Mouse (Mus musculus) heart, adult 11 months (tissue): ENCODE measurements around the gene Sept12.
A peak's percentile ranks its signal among the peaks of the same experiment; 100 is the strongest.

Experiments used
- DNase-seq: peaks from one replicate; pipeline ENCODE4 v3.0.0; 2022

Gene Sept12

GRCm38 (mm10) chr16:4997553-4997952, at the start of gene Sept12:
Gene Sept12 (minus strand): TSS chr16:4997852.
- peak; percentile 94 for DNase-seq

DNA sequence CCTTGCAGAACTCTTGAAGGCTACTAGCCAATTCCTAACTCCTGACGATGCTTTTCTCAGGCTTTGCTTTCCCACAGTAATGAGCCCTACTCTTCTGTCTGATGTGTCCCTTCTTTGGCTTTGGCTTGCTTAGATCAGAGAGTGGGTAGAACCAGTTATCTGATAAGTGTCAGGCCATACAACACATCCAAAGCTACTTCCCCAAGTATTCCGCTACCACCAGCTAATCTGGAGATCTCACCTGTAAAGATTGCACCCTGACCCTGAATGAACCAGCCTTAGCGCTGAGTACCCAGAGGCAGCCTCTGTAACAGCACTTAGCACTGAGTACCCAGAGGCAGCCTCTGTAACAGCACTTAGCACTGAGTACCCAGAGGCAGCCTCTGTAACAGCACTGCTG, 47.7 kb upstream of the Sept12 start:
- no peak for DNase-seq

DNA sequence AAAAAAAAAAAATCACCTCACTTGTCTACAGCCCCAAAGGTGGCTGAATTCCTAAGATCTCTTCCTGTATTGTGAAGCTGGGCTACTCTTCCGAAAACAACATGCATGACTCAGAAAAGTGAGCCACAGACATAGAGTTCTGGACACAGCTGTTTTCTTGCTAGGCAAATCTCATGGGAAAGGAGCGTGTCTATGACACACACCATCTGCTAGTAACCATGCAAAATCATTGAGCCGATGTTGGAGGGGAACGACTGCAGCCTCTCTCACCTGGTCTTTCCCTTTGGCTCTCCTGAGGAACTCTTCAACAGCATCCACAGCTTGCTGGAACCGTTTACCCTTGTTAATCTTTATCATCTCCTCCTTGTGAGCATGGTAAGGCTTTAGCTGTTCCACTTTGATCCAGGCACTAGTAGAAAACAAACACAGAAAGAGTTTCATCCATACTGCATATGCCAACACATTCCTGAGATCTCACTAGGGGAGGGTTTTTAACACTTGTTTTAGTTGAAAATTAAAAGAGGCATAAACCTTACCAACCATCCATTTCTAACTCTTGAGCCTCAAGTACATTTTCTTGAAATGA, 39.1 kb upstream of the Sept12 start:
- DNase-seq, result peak; percentile 96

DNA sequence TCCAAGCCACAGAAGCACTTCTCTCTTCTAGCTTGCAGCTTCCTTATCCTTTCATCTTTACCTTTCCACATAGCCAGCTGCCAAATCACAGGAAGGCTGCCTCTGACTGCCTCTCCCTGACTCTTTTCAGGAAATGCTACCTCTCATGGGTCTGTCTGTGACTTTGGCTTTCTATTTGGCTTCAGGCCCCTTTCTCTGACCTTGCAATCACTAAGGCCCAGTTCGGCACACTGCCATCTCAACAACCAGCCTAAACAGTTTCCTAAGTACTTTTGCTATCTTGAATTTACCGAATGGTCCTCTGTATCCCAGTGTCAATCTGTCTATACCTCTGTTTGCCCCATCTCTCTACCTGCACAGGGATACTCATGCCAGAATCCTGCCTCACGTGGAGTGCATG, 37.9 kb upstream of the Sept12 start:
- no peak for DNase-seq

GRCm38 (mm10) chr16:5029847-5030246, 32.2 kb upstream of the Sept12 start:
- DNase-seq, result no peak

- DNase-seq, result no peak
Observed at GRCm38 (mm10) chr16:5024021-5024420, 26.4 kb upstream of the Sept12 start.

DNA sequence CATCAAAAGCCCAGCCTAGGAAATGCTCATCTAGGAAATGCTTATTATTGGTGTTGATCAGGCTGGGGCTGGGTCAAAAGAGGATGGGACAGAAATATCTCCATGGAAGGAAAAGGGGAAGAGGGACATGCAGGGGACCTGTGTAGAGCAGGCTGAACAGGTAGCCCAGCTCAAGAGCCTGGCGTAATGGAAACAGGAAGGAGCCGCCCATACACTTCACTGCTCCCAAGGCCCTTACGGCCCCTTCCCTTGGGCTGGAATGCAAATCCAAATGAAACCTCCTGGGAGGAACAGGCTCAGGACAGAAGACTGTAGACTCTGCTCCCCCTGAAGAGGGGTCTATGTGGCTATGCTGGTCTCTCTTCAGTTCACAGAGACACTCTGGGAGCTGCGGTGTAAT, 16.9 kb upstream of the Sept12 start:
- no peak for DNase-seq

DNA sequence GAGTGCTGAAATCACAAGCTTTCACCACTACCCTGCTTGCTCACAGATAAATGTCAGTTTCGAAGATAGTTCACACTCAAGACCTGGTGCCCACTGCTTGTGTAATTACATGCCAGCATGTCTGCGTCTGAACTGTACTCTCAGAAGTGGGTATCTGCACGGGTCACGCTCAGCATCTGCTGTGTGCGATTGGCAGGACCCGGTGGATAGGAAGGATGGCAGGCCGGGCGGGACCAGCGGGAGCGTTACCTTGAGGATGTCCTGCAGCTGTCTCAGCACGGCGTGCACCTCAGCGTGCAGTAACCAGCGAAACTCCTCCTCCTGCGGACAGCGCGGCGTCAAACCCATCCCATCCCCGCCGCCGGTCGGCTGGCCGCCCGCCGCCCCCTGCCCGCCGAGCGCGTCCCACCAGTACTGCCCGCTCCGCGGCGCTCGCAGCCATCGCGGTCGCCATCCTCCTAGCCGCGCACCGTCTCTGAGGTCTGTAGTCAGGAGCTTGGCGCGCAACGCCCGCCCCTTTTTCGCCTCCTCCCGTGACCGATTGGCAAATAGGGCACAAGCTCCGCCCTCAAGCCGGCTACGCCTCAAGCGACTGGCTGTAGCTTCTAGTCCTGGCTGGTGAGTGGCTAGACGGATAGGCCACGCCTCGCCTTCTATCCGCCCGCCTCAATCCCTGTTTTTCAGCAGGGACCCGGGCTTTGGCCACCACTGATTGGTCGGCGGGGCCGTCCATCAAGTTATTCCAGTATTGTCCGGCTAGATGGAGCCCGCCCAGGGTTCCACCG, 15.6 kb upstream of the Sept12 start, which contains the start of gene Rogdi:
Rogdi (minus strand) TSS at position 500 of the 785 bp plus-strand sequence.
- DNase-seq, result peak; percentile 100

- peak; percentile 92 for DNase-seq
Observed at GRCm38 (mm10) chr16:5012036-5013005, 14.7 kb upstream of the Sept12 start.

GRCm38 (mm10) chr16:5011285-5011684, 13.6 kb upstream of the Sept12 start:
- DNase-seq, result peak; percentile 92

- peak; percentile 93 for DNase-seq
Observed at GRCm38 (mm10) chr16:5010371-5010935, 12.8 kb upstream of the Sept12 start.

- peak; percentile 89 for DNase-seq
Observed at GRCm38 (mm10) chr16:5008076-5008475, 10.4 kb upstream of the Sept12 start.

DNA sequence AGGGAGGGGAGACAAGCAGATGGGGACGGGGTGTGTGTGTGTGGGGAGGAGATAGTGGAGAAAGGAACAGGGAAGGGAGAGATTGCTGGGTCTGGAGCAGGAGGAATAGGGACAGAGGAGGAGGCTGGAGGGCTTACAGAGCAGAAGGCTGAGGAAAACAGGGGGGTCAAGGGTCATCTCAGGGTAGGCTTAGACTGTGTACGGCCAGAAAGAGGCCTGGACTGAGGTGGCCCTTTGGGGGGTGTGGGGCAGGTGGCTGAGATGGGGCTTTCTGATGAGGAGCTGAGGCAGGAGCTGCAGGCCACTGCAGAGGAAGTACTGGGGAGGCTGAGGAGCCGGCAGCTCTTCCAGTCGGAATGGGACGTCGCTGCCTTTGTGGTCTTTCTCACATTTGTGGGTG, 9.8 kb upstream of the Sept12 start:
- no peak for DNase-seq

DNA sequence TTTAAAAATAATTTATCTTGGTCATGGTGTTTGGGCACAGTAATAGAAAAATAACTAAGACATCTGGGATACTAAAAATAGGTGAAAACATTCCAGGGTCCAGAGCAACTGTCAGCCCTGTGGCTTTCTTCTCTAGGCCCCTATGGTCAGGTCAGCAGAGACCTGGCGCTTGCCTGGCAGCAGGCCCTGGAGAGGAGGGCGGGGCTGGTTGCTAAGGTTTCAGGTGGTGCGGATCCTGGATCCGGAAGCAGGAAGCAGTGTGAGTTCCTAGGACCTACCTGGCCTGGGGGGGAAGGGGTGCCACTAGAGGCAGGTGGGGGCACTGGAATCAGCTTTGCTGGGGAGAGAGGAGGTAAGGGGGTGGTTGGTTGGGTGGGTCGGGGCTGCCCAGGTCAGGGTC, 9.4 kb upstream of the Sept12 start, which contains the start of gene Smim22:
Smim22 (plus strand) TSS at position 222 of the 400 bp plus-strand sequence.
- DNase-seq, result peak; percentile 91

GRCm38 (mm10) chr16:5000611-5001010, 3.0 kb upstream of the Sept12 start:
- no peak for DNase-seq

DNA sequence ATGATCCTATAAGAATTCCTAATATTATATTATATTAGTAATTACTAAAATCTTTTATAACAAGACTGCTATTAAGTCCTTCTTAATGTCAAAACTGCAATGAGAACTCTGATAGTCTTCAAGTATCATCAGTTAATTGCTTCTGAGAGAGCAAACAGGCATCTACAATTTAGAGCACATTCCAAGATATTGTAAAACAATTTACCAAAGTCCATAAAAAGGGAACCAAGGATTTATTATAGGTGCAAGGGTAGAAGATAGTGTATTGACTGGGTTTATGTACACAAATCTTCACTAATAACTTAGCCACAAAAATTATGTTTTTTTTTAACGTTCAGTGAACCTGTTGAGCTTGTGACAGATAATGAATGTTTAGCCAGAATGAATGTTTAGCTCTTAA, 1.3 kb upstream of the Sept12 start:
- DNase-seq, result no peak

DNA sequence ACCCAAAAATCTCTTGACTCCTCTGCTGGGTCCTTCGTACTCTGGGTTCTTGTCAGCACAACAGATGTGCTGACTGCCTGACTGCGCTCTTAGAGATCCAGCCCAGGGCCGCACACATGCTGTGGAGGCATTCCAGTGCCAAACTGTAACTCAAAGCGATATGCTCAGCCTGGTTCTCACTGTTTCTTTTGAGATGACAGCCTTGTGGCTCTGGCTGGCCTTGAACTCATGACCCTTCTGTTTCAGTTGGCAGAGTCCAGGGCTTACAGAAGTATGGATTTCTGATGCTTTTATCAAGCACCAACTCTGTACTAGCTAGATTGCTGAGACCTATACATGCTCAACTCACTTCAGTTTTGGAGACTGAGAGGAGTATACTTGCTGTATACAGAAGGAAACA, 4.4 kb downstream of the Sept12 start:
- DNase-seq, result no peak

- no peak for DNase-seq
Observed at GRCm38 (mm10) chr16:4984717-4985116, 12.9 kb downstream of the Sept12 start.

GRCm38 (mm10) chr16:4979755-4980380, 17.8 kb downstream of the Sept12 start:
- DNase-seq, result no peak

DNA sequence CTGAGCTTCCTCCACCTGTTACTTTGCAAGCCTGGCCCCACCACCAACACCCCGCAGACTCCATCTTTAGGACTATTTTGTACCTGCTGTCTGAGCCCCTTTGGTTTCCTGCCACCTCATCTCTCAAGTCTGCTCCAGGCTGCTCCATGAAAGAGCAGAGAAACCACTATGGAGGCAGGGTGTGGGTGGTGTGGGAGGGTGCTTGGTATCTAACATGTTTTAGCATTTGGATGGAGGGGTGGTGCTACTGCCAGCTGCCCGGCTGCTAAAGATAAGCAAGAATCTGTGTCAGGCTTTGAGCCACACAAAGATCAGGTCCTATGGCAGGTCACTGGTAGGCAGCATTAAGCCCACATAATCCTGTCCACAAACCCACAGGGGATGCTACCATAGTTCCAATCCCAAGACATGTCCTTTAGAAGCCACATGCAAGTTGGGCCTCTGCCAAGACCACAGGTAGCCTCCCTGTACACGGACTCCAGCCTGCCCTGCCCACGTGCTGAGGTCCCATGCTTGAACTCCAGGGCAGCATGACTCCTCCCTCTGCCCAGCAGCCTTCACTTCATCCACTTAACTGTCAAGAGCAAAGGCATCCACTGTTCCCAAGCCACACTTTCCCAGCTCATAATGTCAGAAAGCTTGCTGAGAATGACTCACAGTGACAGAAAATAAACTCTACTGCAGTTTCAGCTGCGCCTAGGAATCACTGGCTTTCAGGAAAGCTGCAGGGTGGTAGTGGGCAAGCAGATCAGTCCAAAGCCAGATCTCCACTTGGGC, 19.2 kb downstream of the Sept12 start:
- no peak for DNase-seq

GRCm38 (mm10) chr16:4976180-4976579, 21.5 kb downstream of the Sept12 start:
- no peak for DNase-seq

GRCm38 (mm10) chr16:4974521-4974920, 23.1 kb downstream of the Sept12 start:
- DNase-seq, result no peak
